Mouse (Mus musculus) intestine, embryonic 16.5 days (tissue): ENCODE results near the gene Gigyf2. TPM values are rescaled to one million over a fixed set of nuclear protein-coding genes. Genes with fewer than 3 reads are reported as not detected.

Experiments used
- ATAC-seq: fragments of 200-750 bp; cut with Nextera tagmentation; 2 replicates; pipeline ENCODE4 v1.8.0; 2017; ENCODE audit warnings: moderate TSS enrichment, moderate library complexity
- H3K27ac ChIP-seq: fragments of 300-500 bp; sonication (generic); 2 replicates; pipeline ENCODE4 v1.5.1; 2014; ENCODE audit warnings: mild to moderate bottlenecking, low read length
- H3K27me3 ChIP-seq: fragments of 300-500 bp; sonication (generic); replicated peaks from 2 replicates; pipeline ENCODE4 v1.6.1; 2014; ENCODE audit warnings: low read length, control low read depth, mixed read lengths; ENCODE audit not compliant: control insufficient read depth, insufficient read depth
- H3K36me3 ChIP-seq: fragments of 300-500 bp; sonication (generic); 2 replicates; pipeline ENCODE4 v1.6.1; 2014; ENCODE audit warnings: low read length, control low read depth; ENCODE audit not compliant: control insufficient read depth, insufficient read depth
- H3K4me1 ChIP-seq: fragments of 300-500 bp; sonication (generic); 2 replicates; pipeline ENCODE4 v1.6.1; 2014; ENCODE audit warnings: low read length, control low read depth, mixed read lengths; ENCODE audit not compliant: control insufficient read depth, insufficient read depth
- H3K4me2 ChIP-seq: fragments of 300-500 bp; sonication (generic); 2 replicates; pipeline ENCODE4 v1.6.1; 2014; ENCODE audit warnings: low read depth, low read length, control low read depth
- H3K4me3 ChIP-seq: fragments of 300-500 bp; sonication (generic); 2 replicates; pipeline ENCODE4 v1.5.1; 2014; ENCODE audit warnings: mild to moderate bottlenecking, low read length
- H3K9ac ChIP-seq: fragments of 300-500 bp; sonication (generic); 2 replicates; pipeline ENCODE4 v1.6.1; 2014; ENCODE audit warnings: low read depth, low read length
- H3K9me3 ChIP-seq: fragments of 300-500 bp; sonication (generic); 2 replicates; pipeline ENCODE4 v1.6.1; 2016; ENCODE audit warnings: low read length, control low read depth; ENCODE audit not compliant: control insufficient read depth
- WGBS: fragments of 180-500 bp; shearing (Covaris S2); extraction: QIAGEN DNeasy Blood & Tissue Kit; methylation state at CpG from one replicate; pipeline ENCODE4 v1.1.7; 2014; 5-methylcytosine and 5-hydroxymethylcytosine counted together
- polyA plus RNA-seq: library from polyadenylated mRNA; unstranded; fragments of >200 nt; fragmentation: Nextera tagmentation; extraction: Ambion mirVana; gene quantifications from 2 replicates; pipeline ENCODE4 v1.2.1, GENCODE M21; 2015

The Gigyf2 gene
- polyA plus RNA-seq, 1 experiment from 2014 or later, result 39.1 TPM

DNA sequence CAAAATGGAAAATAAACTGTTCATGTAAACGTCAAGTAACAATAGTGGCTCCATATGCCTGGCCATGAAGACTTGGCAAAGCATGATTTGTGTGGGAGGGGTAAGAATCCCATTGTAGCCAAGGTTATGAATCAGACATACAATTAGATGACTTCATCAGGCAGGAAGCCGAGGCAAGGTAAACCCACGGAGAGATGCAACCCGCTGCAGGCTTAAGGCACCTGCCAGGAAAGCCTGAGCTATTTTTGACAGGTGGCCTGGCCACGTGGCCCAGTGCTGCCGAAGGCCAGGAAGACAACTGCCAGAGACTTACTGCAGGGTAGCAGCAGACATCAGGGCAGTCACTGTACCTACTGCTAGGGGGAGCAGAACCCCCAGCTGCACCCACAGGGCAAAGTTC, 159.6 kb downstream of the Gigyf2 start:
- Histone ChIP-seq H3K4me2 (no peak overlapping the region), H3K4me3 (no peak overlapping the region), H3K27ac (no peak overlapping the region), H3K9ac (no peak overlapping the region), H3K9me3 (no peaks in the 10 kb centered on the region), H3K27me3 (no peaks in the 10 kb centered on the region), H3K4me1 (no peaks in the 10 kb centered on the region), H3K36me3 (no peaks in the 10 kb centered on the region)
- 61% methylated on average over 6 of the region's 6 CpGs for WGBS
- no peak for ATAC-seq

DNA sequence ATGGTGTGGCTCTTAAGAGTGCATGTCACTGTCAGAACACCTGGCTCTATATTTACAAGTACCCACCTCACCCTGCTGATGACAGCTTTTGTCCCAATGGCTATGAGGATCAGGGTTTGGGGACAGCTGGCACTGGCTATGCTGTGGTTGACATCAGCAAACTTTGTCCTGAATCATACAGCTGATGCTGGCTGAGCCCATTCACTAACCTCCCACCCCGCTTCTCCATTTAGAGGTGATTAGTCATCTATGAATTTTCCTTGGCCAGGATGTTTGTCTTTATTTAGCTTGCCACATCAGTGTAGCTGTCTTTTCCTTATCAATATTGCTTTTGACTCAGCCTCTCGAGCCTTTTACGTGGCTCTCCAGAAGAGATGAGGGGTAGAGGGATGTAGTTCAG, 165.5 kb downstream of the Gigyf2 start:
- H3K27me3 ChIP-seq, result no peaks in the 10 kb centered on the region
- ATAC-seq, result no peak
- no peak overlapping the region for H3K9ac ChIP-seq
- H3K4me2 ChIP-seq, result no peak overlapping the region
- no peaks in the 10 kb centered on the region for H3K36me3 ChIP-seq
- WGBS, result 76% methylated on average over 3 of the region's 3 CpGs
- no peak overlapping the region for H3K4me3 ChIP-seq
- no peaks in the 10 kb centered on the region for H3K4me1 ChIP-seq
- no peaks in the 10 kb centered on the region for H3K9me3 ChIP-seq
- H3K27ac ChIP-seq, result no peak overlapping the region

DNA sequence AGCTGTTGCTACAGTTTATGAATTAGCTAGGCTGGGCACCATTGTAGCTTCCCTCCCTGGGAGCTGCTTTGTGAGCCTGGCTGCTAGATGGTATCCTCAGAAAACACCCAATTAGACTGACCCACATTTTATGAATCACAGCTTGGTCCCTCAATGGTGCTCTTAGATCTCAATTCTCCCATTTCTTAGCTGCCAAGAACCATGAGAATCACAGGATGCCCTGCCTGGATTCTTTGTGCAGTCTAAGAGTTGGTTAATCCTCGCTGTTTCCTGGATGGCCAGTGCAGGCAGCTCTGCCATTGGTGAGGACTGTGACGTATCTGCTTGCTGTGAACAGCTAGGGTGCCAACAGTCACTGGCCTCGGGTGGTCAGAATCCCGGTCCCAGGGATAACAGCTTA, 166.7 kb downstream of the Gigyf2 start:
- no peak overlapping the region for H3K4me2 ChIP-seq
- no peak overlapping the region for H3K9ac ChIP-seq
- 73% methylated on average over 4 of the region's 4 CpGs for WGBS
- H3K4me1 ChIP-seq, result no peaks in the 10 kb centered on the region
- no peaks in the 10 kb centered on the region for H3K9me3 ChIP-seq
- no peaks in the 10 kb centered on the region for H3K36me3 ChIP-seq
- H3K4me3 ChIP-seq, result no peak overlapping the region
- H3K27ac ChIP-seq, result no peak overlapping the region
- H3K27me3 ChIP-seq, result no peaks in the 10 kb centered on the region
- no peak for ATAC-seq

Other genes with a start within 250 kb of the Gigyf2 start
- gene Alppl2, start 237.1 kb upstream of the Gigyf2 start, polyA plus RNA-seq, result not detected in 2 replicates
- gene Alpi, start 225.4 kb upstream of the Gigyf2 start, polyA plus RNA-seq, result 256 and 345 TPM in 2 replicates
- gene Akp3, start 202.0 kb upstream of the Gigyf2 start, polyA plus RNA-seq, result 0.10 TPM in 1 of 2 replicates, not detected in the other
- gene Ecel1, start 170.5 kb upstream of the Gigyf2 start, polyA plus RNA-seq, result 0.95 and 1.1 TPM in 2 replicates
- not detected in 2 replicates for gene Prss56, start 143.7 kb upstream of the Gigyf2 start, polyA plus RNA-seq
- 0.05 TPM in 1 of 2 replicates, not detected in the other for gene Chrnd, start 136.4 kb upstream of the Gigyf2 start, polyA plus RNA-seq
- 0.13 and 0.21 TPM in 2 replicates for gene Chrng, start 122.3 kb upstream of the Gigyf2 start, polyA plus RNA-seq
- 161 and 172 TPM in 2 replicates for gene Eif4e2, start 113.1 kb upstream of the Gigyf2 start, polyA plus RNA-seq
- gene Efhd1, start 62.6 kb upstream of the Gigyf2 start, polyA plus RNA-seq, result 1.2 and 1.8 TPM in 2 replicates
- 0.48 and 0.62 TPM in 2 replicates for gene Kcnj13, start 67.7 kb downstream of the Gigyf2 start, polyA plus RNA-seq
- not detected in 2 replicates for gene Snorc, start 143.3 kb downstream of the Gigyf2 start, polyA plus RNA-seq
- gene Neu2, start 182.9 kb downstream of the Gigyf2 start, polyA plus RNA-seq, result 4.4 and 4.5 TPM in 2 replicates
- 20.0 and 23.8 TPM in 2 replicates for gene Ngef, start 246.9 kb downstream of the Gigyf2 start, polyA plus RNA-seq